Mouse (Mus musculus) liver, adult 2 months (tissue): ENCODE results near the gene Cyb5d1.
A peak's percentile ranks its signal among the peaks of the same experiment; 100 is the strongest.

Source experiments
- CTCF ChIP-seq: fragments of 200-500 bp; IDR thresholded peaks from 2 replicates; pipeline ENCODE4 v1.5.1; 2011; ENCODE audit warnings: low read depth, low read length, control low read depth
- POLR2A ChIP-seq: fragments of 200-500 bp; IDR thresholded peaks from 2 replicates; pipeline ENCODE4 v1.6.1; 2011; ENCODE audit warnings: low read length, control low read depth; ENCODE audit not compliant: insufficient read depth; ENCODE audit errors: extremely low read depth

- peak; percentile 44; the same call in 1 of the 2 replicates for TF ChIP-seq POLR2A
- no peak for TF ChIP-seq CTCF
Measured at GRCm38 (mm10) chr11:69395634-69396373, 373 bp upstream of the Cyb5d1 start.
